ENCODE assay signal across 20 mouse cellular contexts in genomic region chr9:73450009-73450408, GRCm38 (mm10).
"Had no signal": no experiment of that assay in that cellular context is flagged by ENCODE, and none has a peak within 500 bp of the region (broad histone marks: within the 10 kb centered on the region; RNA-seq: fewer than 3 reads in every experiment).

No protein-coding gene starts in this region.

- H3K9me3 ChIP-seq: kidney, embryonic 15.5 days; limb, embryonic 12.5 days; limb, embryonic 15.5 days; liver, embryonic 15.5 days; lung, embryonic 15.5 days; midbrain, embryonic 10.5 days; midbrain, embryonic 13.5 days had no signal

- H3K4me1 ChIP-seq: kidney, embryonic 15.5 days; limb, embryonic 12.5 days; limb, embryonic 15.5 days; liver, embryonic 15.5 days; lung, embryonic 15.5 days; megakaryocyte, embryonic 14.5 days had no signal

- H3K27me3 ChIP-seq: kidney, embryonic 15.5 days; limb, embryonic 12.5 days; limb, embryonic 15.5 days; liver, embryonic 15.5 days; lung, embryonic 15.5 days; megakaryocyte, embryonic 14.5 days; midbrain, embryonic 13.5 days had no signal

- DNase-seq: kidney, adult 8-10 months; kidney, postnatal 10 days; kidney, postnatal 36 days; layer of hippocampus, postnatal 36 days; left cerebral cortex, postnatal 4 days; lung, adult 18-20 months; lung, postnatal 10 days; lung, postnatal 36 days; thymus, adult 18-20 months; thymus, postnatal 36 days had no signal

- H3K4me3 ChIP-seq: kidney, embryonic 15.5 days; left cerebral cortex, adult 2 months; limb, embryonic 12.5 days; limb, embryonic 15.5 days; liver, embryonic 15.5 days; lung, embryonic 15.5 days; megakaryocyte, embryonic 14.5 days; midbrain, embryonic 10.5 days; midbrain, embryonic 13.5 days had no signal

- H3K36me3 ChIP-seq: kidney, embryonic 15.5 days; limb, embryonic 12.5 days; limb, embryonic 15.5 days; liver, embryonic 15.5 days; lung, embryonic 15.5 days; midbrain, embryonic 10.5 days; midbrain, embryonic 13.5 days had no signal

- H3K9ac ChIP-seq: kidney, embryonic 15.5 days; limb, embryonic 12.5 days; limb, embryonic 15.5 days; liver, embryonic 15.5 days; lung, embryonic 15.5 days; midbrain, embryonic 13.5 days had no signal

- H3K4me2 ChIP-seq: kidney, embryonic 15.5 days; limb, embryonic 12.5 days; limb, embryonic 15.5 days; liver, embryonic 11.5 days; liver, embryonic 15.5 days; lung, embryonic 15.5 days; midbrain, embryonic 13.5 days had no signal

- ATAC-seq: midbrain, embryonic 13.5 days had no signal

- H3K27ac ChIP-seq: kidney, embryonic 15.5 days; left cerebral cortex, adult 2 months; limb, embryonic 12.5 days; limb, embryonic 15.5 days; liver, embryonic 15.5 days; lung, embryonic 15.5 days; midbrain, embryonic 10.5 days; midbrain, embryonic 13.5 days had no signal
